Mouse (Mus musculus): ENCODE results near the gene Vma21-ps. TPM values are rescaled to one million over a fixed set of nuclear protein-coding genes. Genes with fewer than 3 reads are reported as not detected.
"Not testable (repeated sequence)": the region's sequence is repeated elsewhere in the genome, so short reads cannot be mapped to it uniquely, and the experiment has no call there.

Vma21-ps gene
- polyA plus RNA-seq (2015; fragmentation: Nextera tagmentation; extraction: Ambion mirVana) = 1.7 and 2.8 TPM in 2 replicates

DNA sequence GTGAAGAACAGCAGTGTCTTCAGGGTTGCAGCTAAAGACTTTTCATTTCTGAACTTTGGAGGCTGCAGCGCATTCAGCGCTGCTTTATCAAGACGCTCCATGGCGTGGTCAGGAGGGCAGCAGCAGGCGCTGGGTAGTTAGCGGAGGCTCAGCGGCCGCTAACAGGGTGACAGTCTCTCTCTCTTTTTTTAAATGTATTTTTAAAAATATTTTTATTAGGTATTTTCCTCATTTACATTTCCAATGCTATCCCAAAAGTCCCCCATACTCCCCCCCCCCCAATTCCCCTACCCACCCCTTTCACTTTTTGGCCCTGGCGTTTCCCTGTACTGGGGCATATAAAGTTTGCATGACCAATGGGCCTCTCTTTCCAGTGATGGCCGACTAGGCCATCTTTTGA lies at the start of gene Vma21-ps:
Gene Vma21-ps, minus strand, starts transcription at position 101 of the 400 bp plus-strand sequence.
- H3K27me3 ChIP-seq (replicated peaks); ATAC-seq (ENCODE audit: insufficient read depth, low FRiP score, low read depth); H3K27ac ChIP-seq; H3K36me3 ChIP-seq; H3K9me3 ChIP-seq; H3K4me3 ChIP-seq (replicated peaks); H3K4me1 ChIP-seq; H3K9ac ChIP-seq; H3K4me2 ChIP-seq: not testable (repeated sequence)
- WGBS = 94% methylated on average over 10 of the region's 10 CpGs

DNA sequence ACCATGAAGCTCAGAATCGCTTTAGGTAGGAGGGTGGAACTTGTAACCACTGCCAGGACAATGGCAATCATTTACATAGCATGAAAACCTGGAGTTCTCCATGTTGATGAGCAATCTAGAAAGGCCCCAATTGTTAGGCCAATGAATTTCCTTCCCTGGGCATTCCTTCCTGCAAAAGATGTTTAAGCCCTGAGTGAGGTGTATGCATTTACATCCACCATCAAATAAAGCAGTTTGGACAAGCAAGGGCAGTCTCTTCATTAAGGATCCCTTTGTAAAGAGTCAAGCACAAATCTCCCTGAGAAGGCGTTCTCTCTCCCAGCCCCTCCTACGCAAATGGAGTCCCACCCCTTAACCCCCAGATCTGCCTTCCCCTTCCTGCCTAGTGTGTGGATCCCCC lies 46.0 kb upstream of the Vma21-ps start:
- H3K4me3 ChIP-seq (replicated peaks) = no peak overlapping the region
- no peak overlapping the region for H3K27ac ChIP-seq
- H3K4me2 ChIP-seq = no peak overlapping the region
- no peaks in the 10 kb centered on the region for H3K4me1 ChIP-seq
- 68% methylated on average over 3 of the region's 3 CpGs for WGBS
- no peak overlapping the region for H3K9ac ChIP-seq
- H3K9me3 ChIP-seq = no peaks in the 10 kb centered on the region; the same call in 1 of the 2 replicates
- no peaks in the 10 kb centered on the region for H3K27me3 ChIP-seq (replicated peaks)
- no peaks in the 10 kb centered on the region for H3K36me3 ChIP-seq
- ATAC-seq (ENCODE audit: insufficient read depth, low FRiP score, low read depth) = no peak

DNA sequence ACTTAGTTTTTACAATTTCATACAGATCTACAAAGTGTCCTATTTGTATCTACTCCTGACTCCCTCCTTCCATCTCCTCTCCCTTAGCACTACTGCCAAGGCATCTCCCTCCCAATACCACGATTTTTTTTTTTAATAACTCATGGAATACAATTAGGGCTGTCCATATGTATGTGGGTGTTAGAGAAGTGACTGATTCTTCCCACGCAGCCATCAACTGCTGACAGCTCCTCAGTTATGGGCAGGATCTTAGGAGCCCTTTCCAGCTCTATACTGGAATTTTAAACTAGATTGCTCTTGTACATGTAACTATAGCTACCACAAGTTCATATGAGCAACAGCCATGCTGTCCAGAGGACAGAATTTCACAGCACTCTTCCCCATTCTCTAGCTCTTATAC lies 33.6 kb upstream of the Vma21-ps start:
- no peak overlapping the region for H3K4me3 ChIP-seq (replicated peaks)
- no peaks in the 10 kb centered on the region for H3K4me1 ChIP-seq
- H3K27me3 ChIP-seq (replicated peaks) = no peaks in the 10 kb centered on the region
- no peaks in the 10 kb centered on the region for H3K9me3 ChIP-seq
- H3K27ac ChIP-seq = no peak overlapping the region
- ATAC-seq (ENCODE audit: insufficient read depth, low FRiP score, low read depth) = no peak
- H3K9ac ChIP-seq = no peak overlapping the region
- no peaks in the 10 kb centered on the region for H3K36me3 ChIP-seq
- 67% methylated on average over 2 of the region's 2 CpGs for WGBS
- no peak overlapping the region for H3K4me2 ChIP-seq

DNA sequence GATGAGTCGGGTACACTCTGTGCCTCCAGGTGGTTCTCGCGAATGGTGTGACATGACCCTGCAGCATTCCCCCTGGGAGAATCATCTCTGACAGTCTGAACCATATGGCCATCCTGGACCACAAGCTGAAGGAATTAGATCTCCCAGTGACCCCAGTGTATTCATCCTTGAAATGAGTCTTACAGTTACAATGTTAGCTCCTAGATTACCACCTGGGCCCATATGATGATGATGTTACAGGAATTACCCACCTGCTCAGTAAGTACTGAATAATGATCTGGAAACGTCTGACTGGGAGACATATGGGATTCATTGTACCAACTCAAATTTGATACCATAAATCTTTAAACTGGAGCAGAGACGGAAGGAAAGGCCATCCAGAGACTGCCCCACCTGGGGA lies 29.4 kb upstream of the Vma21-ps start:
- Histone ChIP-seq H3K4me2 (no peak overlapping the region), H3K4me3 (replicated peaks) (no peak overlapping the region), H3K27ac (no peak overlapping the region), H3K4me1 (no peaks in the 10 kb centered on the region), H3K9me3 (no peaks in the 10 kb centered on the region), H3K36me3 (no peaks in the 10 kb centered on the region), H3K27me3 (replicated peaks) (no peaks in the 10 kb centered on the region), H3K9ac (no peak overlapping the region)
- WGBS = 76% methylated on average over 5 of the region's 5 CpGs
- no peak for ATAC-seq (ENCODE audit: insufficient read depth, low FRiP score, low read depth)

DNA sequence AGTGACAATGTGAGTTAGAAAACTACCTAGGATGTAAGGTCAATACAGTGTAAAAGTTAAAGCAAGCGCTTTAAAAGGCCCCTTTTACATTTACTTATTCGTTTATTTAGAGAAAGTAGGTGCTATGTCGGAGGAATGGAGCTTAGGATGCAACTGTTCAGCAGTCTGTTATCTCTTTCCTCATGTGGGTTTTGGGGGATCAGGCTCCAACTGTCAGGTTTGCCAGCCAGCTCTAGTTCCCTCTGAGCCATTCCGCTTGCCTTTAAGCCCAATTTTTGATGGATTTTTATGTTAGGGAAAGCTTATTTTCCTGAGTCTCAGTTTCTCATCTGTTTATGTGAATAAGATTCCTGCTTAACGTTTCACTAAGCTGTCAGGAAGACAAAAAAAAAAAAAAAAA lies 22.3 kb upstream of the Vma21-ps start:
- no peak overlapping the region for H3K4me3 ChIP-seq (replicated peaks)
- H3K27me3 ChIP-seq (replicated peaks) = no peaks in the 10 kb centered on the region
- H3K9me3 ChIP-seq = no peaks in the 10 kb centered on the region
- no peak for ATAC-seq (ENCODE audit: insufficient read depth, low FRiP score, low read depth)
- H3K9ac ChIP-seq = no peak overlapping the region
- no peak overlapping the region for H3K27ac ChIP-seq
- H3K4me2 ChIP-seq = no peak overlapping the region
- H3K36me3 ChIP-seq = no peaks in the 10 kb centered on the region
- WGBS = 68% methylated on average over 5 of the region's 5 CpGs
- H3K4me1 ChIP-seq = no peaks in the 10 kb centered on the region

DNA sequence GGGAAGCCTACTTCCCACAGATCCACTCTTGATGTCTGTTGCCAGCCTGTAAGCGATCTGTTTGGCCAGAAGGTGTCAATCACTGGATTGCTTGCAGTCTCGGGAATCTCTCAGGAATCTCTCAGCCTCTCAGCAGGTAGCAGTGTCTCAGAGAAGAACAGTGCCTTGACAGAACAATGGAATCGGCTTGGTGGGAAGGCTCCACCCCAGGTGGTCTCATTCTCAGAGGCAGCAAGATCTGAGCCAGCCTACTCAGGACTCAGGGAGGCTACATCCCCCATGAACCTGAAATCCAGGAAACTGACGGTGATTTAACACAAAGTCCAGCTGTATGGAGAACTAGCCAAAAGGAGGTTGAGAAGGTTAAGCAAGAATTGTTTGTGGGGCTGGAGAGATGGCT lies 20.5 kb upstream of the Vma21-ps start:
- Histone ChIP-seq H3K9ac (no peak overlapping the region), H3K4me3 (replicated peaks) (no peak overlapping the region), H3K27ac (no peak overlapping the region), H3K4me2 (no peak overlapping the region), H3K36me3 (no peaks in the 10 kb centered on the region), H3K27me3 (replicated peaks) (no peaks in the 10 kb centered on the region), H3K4me1 (no peaks in the 10 kb centered on the region), H3K9me3 (no peaks in the 10 kb centered on the region)
- 24% methylated on average over 4 of the region's 4 CpGs for WGBS
- ATAC-seq (ENCODE audit: insufficient read depth, low FRiP score, low read depth) = no peak

DNA sequence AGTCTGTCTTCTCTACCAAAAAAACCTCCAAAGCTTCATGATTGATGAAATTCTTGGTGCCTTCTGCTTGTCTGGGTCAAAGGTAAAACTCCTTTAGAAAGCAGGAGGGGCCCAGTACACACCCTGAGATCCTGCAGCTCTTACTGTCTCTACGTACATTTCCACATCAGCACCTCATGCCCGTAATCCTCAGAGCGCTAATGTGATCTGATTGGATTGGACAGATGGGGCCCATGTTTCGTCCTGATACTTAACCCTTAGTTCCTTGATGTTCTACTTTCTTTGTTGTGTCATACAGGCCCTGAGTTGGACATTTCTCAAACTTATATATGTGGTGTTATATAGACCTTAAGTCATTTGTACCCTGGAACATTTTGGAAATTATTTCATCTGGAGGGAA lies 9.6 kb downstream of the Vma21-ps start:
- Histone ChIP-seq H3K4me2 (no peak overlapping the region), H3K9me3 (no peaks in the 10 kb centered on the region), H3K36me3 (0 out of 2 replicates have a peak, but pooled peaks cover 5% of the 10 kb centered on the region), H3K27ac (no peak overlapping the region), H3K4me1 (no peaks in the 10 kb centered on the region), H3K4me3 (replicated peaks) (no peak overlapping the region), H3K27me3 (replicated peaks) (no peaks in the 10 kb centered on the region), H3K9ac (no peak overlapping the region)
- ATAC-seq (ENCODE audit: insufficient read depth, low FRiP score, low read depth) = no peak
- 85% methylated on average over 4 of the region's 4 CpGs for WGBS

DNA sequence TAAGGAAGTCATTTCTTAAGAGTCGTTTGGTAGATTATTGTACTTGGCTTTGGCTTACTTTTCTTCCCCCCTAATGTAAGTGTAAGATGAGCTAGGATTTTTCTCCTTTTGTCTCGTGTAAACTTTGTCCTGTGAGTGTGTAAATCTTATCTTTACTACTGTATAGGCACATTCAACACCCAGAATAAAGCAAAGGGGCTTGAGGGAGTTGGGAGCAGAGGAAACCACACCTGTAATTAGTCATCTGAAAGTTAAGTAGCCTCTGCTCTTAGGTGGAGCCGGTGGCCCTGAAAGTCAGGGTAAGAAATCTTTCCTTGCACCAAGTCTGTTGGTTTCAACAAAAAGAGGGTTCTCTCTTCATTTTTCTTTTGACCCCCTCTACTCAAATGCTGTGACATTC lies 23.6 kb downstream of the Vma21-ps start:
- Histone ChIP-seq H3K27ac (no peak overlapping the region), H3K9ac (no peak overlapping the region), H3K4me2 (no peak overlapping the region), H3K36me3 (peaks cover 15% of the 10 kb centered on the region), H3K27me3 (replicated peaks) (no peaks in the 10 kb centered on the region), H3K9me3 (no peaks in the 10 kb centered on the region), H3K4me1 (no peaks in the 10 kb centered on the region), H3K4me3 (replicated peaks) (no peak overlapping the region)
- no peak for ATAC-seq (ENCODE audit: insufficient read depth, low FRiP score, low read depth)
- WGBS = 76% methylated on average over 3 of the region's 3 CpGs

DNA sequence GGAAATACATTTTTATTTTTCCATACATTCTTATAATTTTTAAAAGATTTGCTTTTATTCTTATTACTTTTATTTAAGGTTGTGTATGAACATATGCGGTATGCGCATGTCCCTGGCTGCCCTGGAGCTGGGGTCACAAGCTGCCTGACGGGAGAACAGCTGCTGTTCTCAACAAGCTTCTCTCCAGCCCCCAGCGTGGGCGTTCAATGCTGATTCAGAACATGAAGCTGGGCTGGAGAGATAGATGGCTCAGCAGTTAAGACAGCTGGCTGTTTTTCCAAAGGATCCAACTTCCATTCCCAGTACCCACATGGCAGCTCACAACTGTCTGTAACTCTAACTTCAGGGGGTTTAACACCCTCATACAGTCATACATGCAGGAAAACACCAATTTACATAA lies 35.7 kb downstream of the Vma21-ps start:
- Histone ChIP-seq H3K36me3 (peaks cover 15% of the 10 kb centered on the region), H3K4me1 (no peaks in the 10 kb centered on the region), H3K27ac (no peak overlapping the region), H3K27me3 (replicated peaks) (no peaks in the 10 kb centered on the region), H3K4me2 (no peak overlapping the region), H3K4me3 (replicated peaks) (no peak overlapping the region), H3K9ac (no peak overlapping the region), H3K9me3 (no peaks in the 10 kb centered on the region)
- 85% methylated on average over 5 of the region's 5 CpGs for WGBS
- ATAC-seq (ENCODE audit: insufficient read depth, low FRiP score, low read depth) = no peak

DNA sequence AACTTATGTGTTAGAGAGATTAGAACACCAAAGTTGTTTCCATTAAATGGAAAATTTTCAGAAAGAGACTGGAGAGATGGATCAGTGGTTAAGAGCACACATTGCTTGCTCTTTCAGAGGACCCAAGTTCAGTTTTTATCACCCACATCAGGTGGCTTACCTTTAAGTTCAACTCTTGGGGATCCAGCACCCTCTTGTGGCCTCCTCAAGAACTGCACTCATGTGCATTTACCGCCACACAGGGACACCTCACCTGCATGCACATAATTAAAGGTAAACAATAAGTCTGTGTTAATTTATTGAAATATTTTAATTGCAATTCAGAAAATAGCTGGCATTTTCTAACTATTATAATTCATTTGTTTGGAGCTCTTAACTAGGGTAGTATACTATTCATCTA lies 37.3 kb downstream of the Vma21-ps start:
- no peak overlapping the region for H3K9ac ChIP-seq
- no peaks in the 10 kb centered on the region for H3K9me3 ChIP-seq
- no peaks in the 10 kb centered on the region for H3K27me3 ChIP-seq (replicated peaks)
- H3K4me3 ChIP-seq (replicated peaks) = no peak overlapping the region
- peaks cover 15% of the 10 kb centered on the region for H3K36me3 ChIP-seq
- no peak overlapping the region for H3K4me2 ChIP-seq
- H3K4me1 ChIP-seq = no peaks in the 10 kb centered on the region
- no peak overlapping the region for H3K27ac ChIP-seq
- 100% methylated on average over 1 of the region's 1 CpGs for WGBS
- ATAC-seq (ENCODE audit: insufficient read depth, low FRiP score, low read depth) = no peak

Other genes with a start within 250 kb of the Vma21-ps start
- gene Smc2, start 58.0 kb downstream of the Vma21-ps start, polyA plus RNA-seq (2015; fragmentation: Nextera tagmentation; extraction: Ambion mirVana) = 173 and 184 TPM in 2 replicates
- not detected in 2 replicates for gene Toporsl, start 99.0 kb upstream of the Vma21-ps start, polyA plus RNA-seq (2015; fragmentation: Nextera tagmentation; extraction: Ambion mirVana)

Data from stomach, embryonic 15.5 days (tissue).